Mouse (Mus musculus) intestine, embryonic 14.5 days (tissue): ENCODE results near the gene Slamf9. TPM values are rescaled to one million over a fixed set of nuclear protein-coding genes. Genes with fewer than 3 reads are reported as not detected.

Experiments used
- ATAC-seq: fragments of 200-750 bp; cut with Nextera tagmentation; replicated peaks from 2 replicates; pipeline ENCODE4 v1.8.0; 2017; ENCODE audit warnings: low read depth, moderate number of reproducible peaks, moderate TSS enrichment, moderate library complexity; ENCODE audit not compliant: low FRiP score, low TSS enrichment
- DNase-seq: peaks from one replicate; pipeline ENCODE4 v3.0.0-alpha.2; 2018; ENCODE audit warnings: low spot score
- H3K27ac ChIP-seq: fragments of 300-500 bp; sonication (generic); 2 replicates; pipeline ENCODE4 v1.5.1; 2014; ENCODE audit warnings: low read depth, mild to moderate bottlenecking, control low read depth
- H3K27me3 ChIP-seq: fragments of 300-500 bp; sonication (generic); replicated peaks from 2 replicates; pipeline ENCODE4 v1.6.1; 2014; ENCODE audit warnings: low read length, control low read depth; ENCODE audit not compliant: control insufficient read depth, insufficient read depth
- H3K36me3 ChIP-seq: fragments of 300-500 bp; sonication (generic); 2 replicates; pipeline ENCODE4 v1.6.1; 2014; ENCODE audit warnings: low read length, control low read depth; ENCODE audit not compliant: control insufficient read depth, insufficient read depth
- H3K4me1 ChIP-seq: fragments of 300-500 bp; sonication (generic); replicated peaks from 2 replicates; pipeline ENCODE4 v1.6.1; 2014; ENCODE audit warnings: low read length, control low read depth, mixed read lengths; ENCODE audit not compliant: control insufficient read depth, insufficient read depth
- H3K4me2 ChIP-seq: fragments of 300-500 bp; sonication (generic); 2 replicates; pipeline ENCODE4 v1.6.1; 2014; ENCODE audit warnings: low read length
- H3K4me3 ChIP-seq: fragments of 300-500 bp; sonication (generic); 2 replicates; pipeline ENCODE4 v1.5.1; 2014; ENCODE audit warnings: low read depth, low read length, control low read depth, mixed read lengths
- H3K9ac ChIP-seq: fragments of 300-500 bp; sonication (generic); 2 replicates; pipeline ENCODE4 v1.6.1; 2014; ENCODE audit warnings: mild to moderate bottlenecking, low read length
- H3K9me3 ChIP-seq: fragments of 300-500 bp; sonication (generic); 2 replicates; pipeline ENCODE4 v1.6.1; 2016; ENCODE audit warnings: low read length, control low read depth; ENCODE audit not compliant: control insufficient read depth
- WGBS: fragments of 180-500 bp; shearing (Covaris S2); extraction: QIAGEN DNeasy Blood & Tissue Kit; methylation state at CpG from one replicate; pipeline ENCODE4 v1.1.7; 2014; 5-methylcytosine and 5-hydroxymethylcytosine counted together
- polyA plus RNA-seq: library from polyadenylated mRNA; unstranded; fragments of >200 nt; fragmentation: Nextera tagmentation; extraction: Ambion mirVana; gene quantifications from 2 replicates; pipeline ENCODE4 v1.2.1, GENCODE M21; 2014

Slamf9 gene
- polyA plus RNA-seq, 1 experiment from 2014 or later: 2.0 TPM

DNA sequence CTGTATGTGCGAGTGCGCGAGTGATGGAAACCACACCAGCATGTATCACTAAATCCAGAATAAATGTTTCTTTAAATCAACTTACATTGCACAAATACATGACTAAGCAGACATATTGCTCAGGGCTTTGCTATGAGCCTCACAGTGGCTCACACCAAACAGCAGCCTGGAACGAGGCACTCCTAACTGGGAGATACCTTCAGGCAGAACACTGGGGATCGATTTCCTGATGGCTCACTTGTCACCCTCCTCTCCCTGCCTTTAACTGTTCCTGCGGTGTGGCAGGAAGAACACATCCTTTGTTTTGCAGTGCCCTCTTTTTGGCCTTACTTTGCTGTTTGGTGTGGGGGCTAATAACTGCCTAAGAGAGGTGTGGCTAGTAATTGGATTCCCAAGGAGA is 44.5 kb downstream of the Slamf9 start:
- WGBS: 56% methylated on average over 6 of the region's 6 CpGs

DNA sequence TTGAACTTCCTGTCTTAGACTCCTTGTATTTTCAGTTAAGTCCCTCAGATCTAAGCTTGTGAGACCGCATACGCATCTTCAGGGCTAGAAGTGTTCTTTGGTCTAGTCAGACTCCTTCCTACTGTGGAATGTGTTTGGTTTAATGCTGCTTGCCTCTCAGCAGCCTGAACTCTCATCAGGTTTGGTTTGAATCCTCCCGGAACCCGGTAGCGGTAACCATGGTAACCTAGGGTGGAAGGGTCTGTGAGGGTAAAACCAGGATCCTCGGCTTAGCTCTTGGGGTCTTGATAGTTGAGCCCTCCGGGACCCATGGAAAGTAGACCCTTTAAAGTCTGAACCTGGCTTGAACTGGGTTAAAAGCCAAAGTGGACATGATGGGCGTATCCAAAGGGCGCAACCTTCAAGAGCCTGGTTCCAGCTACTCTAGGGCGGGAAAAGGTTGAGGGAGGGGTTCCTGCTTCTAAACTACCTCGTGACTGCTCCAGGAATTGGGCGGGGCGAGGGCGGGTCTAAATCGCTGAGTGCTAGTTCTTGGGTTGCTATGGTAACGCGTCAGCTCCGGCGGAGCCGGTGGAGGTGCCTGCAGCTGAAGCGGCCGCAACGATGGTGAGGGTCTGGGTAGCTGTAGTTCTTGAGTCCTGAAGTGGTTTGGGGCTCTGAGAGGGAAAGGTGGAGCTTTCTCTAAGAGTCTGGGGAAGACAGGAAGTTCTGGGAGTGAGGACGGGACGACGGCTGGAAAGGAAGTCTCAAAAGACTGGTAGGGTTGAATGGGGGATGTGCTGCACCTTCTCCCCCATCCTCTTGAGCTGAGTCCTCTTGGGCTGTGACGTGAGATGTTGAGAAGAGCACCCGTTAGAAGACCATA is 45.6 kb downstream of the Slamf9 start, which contains the start of gene Cfap45:
TSS of gene Cfap45 (plus strand) at position 226 of the 865 bp plus-strand sequence.
- Histone ChIP-seq H3K36me3 (no peaks in the 10 kb centered on the region), H3K27ac (no peak within 1 kb of the TSS), H3K4me1 (peaks cover 8% of the 10 kb centered on the region; the same call in 1 of the 2 replicates), H3K4me3 (peak within 1 kb of the TSS; percentile 34), H3K27me3 (no peaks in the 10 kb centered on the region), H3K9ac (peak within 1 kb of the TSS; percentile 0; the same call in 1 of the 2 replicates), H3K4me2 (peak within 1 kb of the TSS; percentile 48), H3K9me3 (0 out of 2 replicates have a peak, but pooled peaks cover 4% of the 10 kb centered on the region)
- peak; percentile 91 for ATAC-seq
- peak; percentile 92 for DNase-seq
- WGBS: 3% methylated on average over 28 of the region's 28 CpGs

More for the DNA sequence above, 44.5 kb downstream of the Slamf9 start:
- no peak overlapping the region for H3K4me2 ChIP-seq
- H3K4me1 ChIP-seq: no peaks in the 10 kb centered on the region; the same call in 1 of the 2 replicates
- no peak overlapping the region for H3K27ac ChIP-seq
- H3K36me3 ChIP-seq: no peaks in the 10 kb centered on the region
- ATAC-seq: no peak
- H3K9ac ChIP-seq: no peak overlapping the region
- H3K27me3 ChIP-seq: no peaks in the 10 kb centered on the region
- no peak overlapping the region for H3K4me3 ChIP-seq
- DNase-seq: no peak
- 0 out of 2 replicates have a peak, but pooled peaks cover 4% of the 10 kb centered on the region for H3K9me3 ChIP-seq

DNA sequence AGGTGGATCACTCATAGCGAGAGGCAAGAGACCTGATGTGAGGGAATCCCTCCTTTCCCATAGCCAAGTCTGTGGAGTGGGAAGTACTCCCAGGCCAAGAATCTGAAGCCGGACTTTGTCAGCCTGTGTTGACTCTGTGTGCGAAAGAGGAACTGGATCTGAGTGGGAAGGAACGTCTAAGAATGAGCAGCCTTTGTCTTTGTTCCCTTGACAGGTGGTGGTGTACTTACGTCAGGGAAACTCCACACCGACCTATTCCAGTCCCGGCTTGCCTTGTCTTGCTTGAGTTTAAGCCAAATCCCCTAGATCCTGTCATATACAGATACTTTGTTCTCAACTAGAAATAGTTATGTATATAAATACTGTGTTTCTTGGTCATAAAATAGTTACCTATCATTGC is 47.4 kb downstream of the Slamf9 start:
- 67% methylated on average over 7 of the region's 7 CpGs for WGBS

DNA sequence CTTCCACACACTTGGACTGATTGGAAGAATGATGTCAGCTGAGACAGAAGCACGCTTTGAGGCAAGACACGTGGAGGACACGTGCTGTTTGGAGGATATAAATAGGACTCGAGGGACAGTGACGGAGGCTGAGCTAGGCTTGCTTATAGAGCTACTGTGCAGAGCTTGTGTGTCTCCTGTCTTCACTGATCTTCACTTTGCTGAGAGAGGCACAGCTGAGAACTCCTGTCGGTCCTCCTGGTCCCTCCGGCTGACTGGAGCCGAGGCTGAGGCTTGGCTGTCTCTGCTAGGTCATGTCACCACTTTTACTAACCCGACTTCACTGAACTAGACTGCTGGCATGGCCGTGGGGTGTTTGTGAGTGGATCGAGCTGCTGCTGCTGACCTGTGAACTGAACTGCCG is 48.5 kb downstream of the Slamf9 start:
- H3K36me3 ChIP-seq: no peaks in the 10 kb centered on the region

More for the DNA sequence above, 47.4 kb downstream of the Slamf9 start:
- H3K4me1 ChIP-seq: peaks cover 8% of the 10 kb centered on the region; the same call in 1 of the 2 replicates
- ATAC-seq: no peak
- H3K36me3 ChIP-seq: no peaks in the 10 kb centered on the region
- no peak overlapping the region for H3K27ac ChIP-seq
- H3K4me2 ChIP-seq: no peak overlapping the region
- no peak overlapping the region for H3K9ac ChIP-seq
- H3K9me3 ChIP-seq: 0 out of 2 replicates have a peak, but pooled peaks cover under 1% of the 10 kb centered on the region
- peaks cover 3% of the 10 kb centered on the region; the same call in 1 of the 2 replicates for H3K27me3 ChIP-seq
- no peak for DNase-seq
- no peak overlapping the region for H3K4me3 ChIP-seq

DNA sequence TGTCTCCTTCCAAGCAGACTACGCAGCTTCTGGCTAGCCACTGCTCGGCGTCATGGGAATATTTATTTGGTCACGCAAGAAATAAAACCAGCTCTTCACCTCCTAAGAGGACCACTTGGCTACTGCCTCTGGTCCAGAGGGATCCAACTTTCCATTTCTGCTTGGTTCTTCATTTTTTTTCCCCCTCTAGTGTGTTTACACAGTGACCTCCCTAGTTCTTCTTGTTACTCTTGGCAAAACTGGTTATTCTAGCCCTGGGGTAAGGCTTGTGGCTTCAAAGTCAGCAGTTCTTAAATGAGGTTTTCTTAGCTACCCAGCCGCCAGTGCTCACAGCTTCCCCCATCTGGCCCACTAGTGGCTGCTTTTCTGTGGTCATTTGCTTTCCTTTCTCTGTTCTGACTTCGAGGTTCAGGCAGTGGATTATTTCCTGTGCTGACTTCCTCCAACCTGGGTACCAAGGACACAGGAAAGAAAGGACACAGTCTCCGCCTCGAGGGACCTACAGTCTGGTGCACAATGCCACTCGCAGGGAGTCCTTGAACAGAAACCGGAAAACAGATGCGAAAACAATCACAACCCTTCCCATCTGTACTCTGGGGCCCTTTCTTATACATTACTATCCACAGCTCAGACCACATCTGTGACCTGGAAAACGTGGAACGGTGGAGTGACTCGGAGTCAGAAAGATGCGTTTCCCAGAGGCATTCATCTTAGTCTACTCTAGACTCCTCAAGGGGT is 50.0 kb downstream of the Slamf9 start:
- H3K27me3 ChIP-seq: peaks cover 3% of the 10 kb centered on the region; the same call in 1 of the 2 replicates
- H3K4me1 ChIP-seq: peaks cover 8% of the 10 kb centered on the region; the same call in 1 of the 2 replicates
- H3K4me3 ChIP-seq: no peak overlapping the region
- no peak for DNase-seq
- WGBS: 47% methylated on average over 15 of the region's 15 CpGs
- ATAC-seq: no peak
- no peak overlapping the region for H3K9ac ChIP-seq
- H3K27ac ChIP-seq: peak overlapping the region; percentile 16; the same call in 1 of the 2 replicates
- no peaks in the 10 kb centered on the region for H3K36me3 ChIP-seq
- H3K9me3 ChIP-seq: no peaks in the 10 kb centered on the region
- H3K4me2 ChIP-seq: peak overlapping the region; percentile 13; the same call in 1 of the 2 replicates

More for the DNA sequence above, 48.5 kb downstream of the Slamf9 start:
- DNase-seq (no peak), ATAC-seq (no peak)
- H3K4me3 ChIP-seq: no peak overlapping the region
- no peak overlapping the region for H3K4me2 ChIP-seq
- 63% methylated on average over 12 of the region's 12 CpGs for WGBS
- H3K9ac ChIP-seq: no peak overlapping the region
- H3K4me1 ChIP-seq: peaks cover 8% of the 10 kb centered on the region; the same call in 1 of the 2 replicates
- H3K27me3 ChIP-seq: peaks cover 3% of the 10 kb centered on the region; the same call in 1 of the 2 replicates
- no peak overlapping the region for H3K27ac ChIP-seq
- no peaks in the 10 kb centered on the region for H3K9me3 ChIP-seq

DNA sequence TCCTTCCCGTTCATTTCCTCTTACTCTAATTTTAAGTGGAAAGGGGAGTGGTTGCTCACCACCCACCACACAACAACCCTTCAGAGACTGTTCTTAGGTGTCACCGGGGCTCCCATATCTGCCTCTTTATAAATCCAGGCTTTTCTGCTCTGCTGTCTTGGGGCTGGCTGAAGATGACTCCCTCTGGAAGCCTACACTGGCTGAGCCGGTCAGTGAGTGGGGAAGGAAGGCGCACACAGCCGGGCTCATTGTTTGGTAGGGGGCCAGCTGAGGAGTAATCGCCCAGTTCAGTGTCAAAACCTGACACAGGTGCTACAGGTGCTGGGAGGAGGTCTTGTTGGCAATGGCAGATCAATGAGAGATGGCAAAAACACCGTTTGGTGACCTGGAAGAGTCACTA is 50.8 kb downstream of the Slamf9 start:
- H3K27ac ChIP-seq: no peak overlapping the region
- H3K4me2 ChIP-seq: no peak overlapping the region
- H3K36me3 ChIP-seq: no peaks in the 10 kb centered on the region
- ATAC-seq (no peak), DNase-seq (no peak)
- WGBS: 68% methylated on average over 7 of the region's 7 CpGs
- no peak overlapping the region for H3K9ac ChIP-seq
- no peaks in the 10 kb centered on the region for H3K9me3 ChIP-seq
- peaks cover 8% of the 10 kb centered on the region; the same call in 1 of the 2 replicates for H3K4me1 ChIP-seq
- H3K4me3 ChIP-seq: no peak overlapping the region
- H3K27me3 ChIP-seq: peaks cover 3% of the 10 kb centered on the region; the same call in 1 of the 2 replicates

DNA sequence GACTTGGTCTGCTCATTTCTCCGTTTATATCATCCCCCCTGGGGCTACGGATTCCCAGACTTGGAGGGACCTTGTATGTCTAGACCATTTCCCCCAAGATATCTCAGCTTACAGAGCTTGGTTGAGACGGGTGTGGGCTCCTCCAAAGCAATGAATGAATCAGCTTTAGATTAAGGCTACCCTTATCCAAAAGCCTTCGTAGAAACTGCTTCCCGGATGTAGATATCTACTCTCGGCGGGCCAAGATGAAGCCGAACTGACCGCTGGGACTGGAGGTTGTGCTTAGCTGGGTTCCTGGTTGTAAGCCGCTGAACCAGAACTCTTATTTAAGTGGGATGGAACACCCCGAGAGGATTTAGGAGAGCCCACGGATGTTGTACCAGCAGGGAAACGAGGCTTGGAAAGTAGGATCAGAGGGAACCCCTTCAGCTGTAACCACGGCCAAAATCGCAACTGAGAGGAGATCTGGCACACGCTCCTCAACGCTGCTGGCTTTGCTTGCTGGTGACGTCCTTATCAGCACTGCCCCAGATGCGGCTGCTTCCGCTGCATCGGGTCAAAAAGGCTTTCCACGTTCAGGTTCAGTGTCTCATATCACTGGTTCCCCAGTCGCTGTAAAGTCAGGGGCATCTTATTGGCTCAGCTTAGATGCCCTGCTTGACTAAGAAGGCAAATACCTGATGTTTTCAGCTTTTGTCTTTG is 51.4 kb downstream of the Slamf9 start:
- Histone ChIP-seq H3K9ac (no peak overlapping the region), H3K4me2 (no peak overlapping the region), H3K27me3 (peaks cover 3% of the 10 kb centered on the region; the same call in 1 of the 2 replicates), H3K27ac (no peak overlapping the region), H3K4me1 (peaks cover 8% of the 10 kb centered on the region), H3K4me3 (no peak overlapping the region), H3K36me3 (no peaks in the 10 kb centered on the region), H3K9me3 (no peaks in the 10 kb centered on the region)
- ATAC-seq (no peak), DNase-seq (no peak)
- WGBS: 70% methylated on average over 23 of the region's 23 CpGs

DNA sequence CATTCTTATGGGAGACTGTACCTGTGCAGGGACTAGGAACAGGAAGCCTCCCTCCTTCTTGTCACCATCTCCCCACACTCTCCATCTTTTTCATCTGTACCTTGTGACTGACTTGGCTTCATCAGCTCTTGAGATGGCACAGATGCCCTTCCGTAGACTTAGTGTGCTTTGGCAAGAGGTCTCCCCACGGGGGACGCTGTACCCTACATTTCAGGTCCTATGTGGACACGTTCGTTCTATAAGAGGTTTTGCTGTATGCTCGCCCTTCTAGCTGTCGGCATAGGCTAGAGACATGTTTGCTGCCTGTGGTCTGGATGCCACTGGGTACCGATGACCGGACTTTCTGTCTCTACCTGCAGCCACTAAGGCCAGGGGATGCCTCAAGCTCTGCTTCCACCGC is 52.3 kb downstream of the Slamf9 start:
- Histone ChIP-seq H3K4me3 (no peak overlapping the region), H3K9ac (no peak overlapping the region), H3K27me3 (peaks cover 3% of the 10 kb centered on the region; the same call in 1 of the 2 replicates), H3K4me2 (no peak overlapping the region), H3K27ac (no peak overlapping the region), H3K4me1 (peaks cover 8% of the 10 kb centered on the region), H3K9me3 (no peaks in the 10 kb centered on the region), H3K36me3 (no peaks in the 10 kb centered on the region)
- 91% methylated on average over 10 of the region's 10 CpGs for WGBS
- DNase-seq: no peak
- no peak for ATAC-seq
